Mouse (Mus musculus) right cerebral cortex, postnatal 4 days (tissue): ENCODE data around the gene Sptb.
A peak's percentile ranks its signal among the peaks of the same experiment; 100 is the strongest.

ENCODE experiments used
- DNase-seq: peaks from one replicate; pipeline ENCODE4 v3.0.0-alpha.2; 2022

The Sptb gene

DNA sequence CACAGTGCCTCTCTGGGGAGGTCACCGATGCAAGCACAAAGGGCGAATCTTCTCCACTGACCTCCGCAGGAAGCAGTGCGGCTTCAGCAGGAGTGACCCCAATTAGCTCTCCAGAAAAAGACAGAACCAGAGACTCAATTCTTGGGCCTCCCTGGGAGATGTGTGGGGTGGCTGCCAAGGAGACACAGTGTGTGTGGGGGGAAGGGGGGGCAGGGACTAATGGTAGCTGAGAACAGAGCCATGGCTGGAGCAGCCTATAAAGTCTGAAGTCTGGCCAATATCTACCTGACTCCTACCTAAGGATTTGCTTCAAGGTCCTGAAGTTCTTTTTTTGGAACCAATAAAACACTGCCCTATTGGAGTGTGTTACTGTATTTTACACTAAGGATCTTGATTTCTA, 105.8 kb downstream of the Sptb start:
- DNase-seq: no peak

DNA sequence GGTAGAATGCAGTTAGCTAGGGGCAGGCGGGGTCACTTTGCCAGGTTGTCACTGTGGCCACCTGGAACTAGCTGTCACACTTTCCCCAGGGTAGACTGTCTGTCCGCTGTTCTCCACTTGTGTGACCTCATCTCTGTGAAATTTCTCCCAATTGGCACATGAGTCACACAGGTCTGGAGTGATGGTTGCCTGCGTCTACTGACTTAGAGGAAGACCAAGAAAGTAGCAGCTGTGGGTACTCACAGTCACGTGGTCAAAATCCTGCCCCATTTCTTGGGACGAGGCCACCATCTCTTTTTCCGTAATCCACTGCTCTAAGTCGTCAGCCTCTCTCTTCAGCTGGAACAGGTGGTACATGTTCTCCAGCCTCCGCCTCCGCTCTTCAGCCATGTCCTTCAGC, 106.6 kb downstream of the Sptb start:
- DNase-seq: no peak

DNA sequence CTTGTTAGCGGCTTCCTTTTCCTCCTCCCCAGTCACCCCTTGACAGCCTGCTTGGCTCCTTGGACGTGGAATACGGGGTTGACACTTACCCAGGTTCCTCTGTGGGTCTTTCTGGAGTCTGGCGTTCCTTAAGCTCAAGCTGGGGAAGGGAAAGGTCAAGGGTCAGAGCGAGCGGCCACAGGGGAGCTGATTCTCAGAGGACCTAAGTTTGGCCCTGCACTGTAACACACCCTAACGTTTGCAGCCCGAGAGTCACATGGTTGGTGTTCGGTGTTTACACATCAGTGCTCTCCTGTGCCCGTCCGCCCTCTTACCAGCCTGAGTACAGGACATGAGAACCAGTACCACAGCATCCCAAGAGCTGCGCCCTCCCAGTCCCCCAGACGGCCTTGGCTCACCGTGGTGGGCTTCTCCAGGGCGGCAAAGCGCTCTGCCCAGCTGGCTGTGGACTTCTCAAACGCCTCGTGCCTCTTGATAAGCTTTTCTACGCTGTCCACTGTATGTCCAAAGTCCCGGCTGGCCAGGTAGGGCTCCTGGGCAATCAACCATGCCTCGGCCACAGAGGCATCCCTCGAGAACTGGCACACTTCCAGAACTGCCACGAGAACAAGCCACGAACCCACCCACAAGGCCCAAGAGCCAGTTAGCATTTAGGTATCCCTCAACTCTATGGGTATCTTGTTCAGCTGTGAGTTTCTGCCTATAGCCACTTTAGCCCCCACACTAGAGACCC, 112.0 kb downstream of the Sptb start:
- DNase-seq: no peak

DNA sequence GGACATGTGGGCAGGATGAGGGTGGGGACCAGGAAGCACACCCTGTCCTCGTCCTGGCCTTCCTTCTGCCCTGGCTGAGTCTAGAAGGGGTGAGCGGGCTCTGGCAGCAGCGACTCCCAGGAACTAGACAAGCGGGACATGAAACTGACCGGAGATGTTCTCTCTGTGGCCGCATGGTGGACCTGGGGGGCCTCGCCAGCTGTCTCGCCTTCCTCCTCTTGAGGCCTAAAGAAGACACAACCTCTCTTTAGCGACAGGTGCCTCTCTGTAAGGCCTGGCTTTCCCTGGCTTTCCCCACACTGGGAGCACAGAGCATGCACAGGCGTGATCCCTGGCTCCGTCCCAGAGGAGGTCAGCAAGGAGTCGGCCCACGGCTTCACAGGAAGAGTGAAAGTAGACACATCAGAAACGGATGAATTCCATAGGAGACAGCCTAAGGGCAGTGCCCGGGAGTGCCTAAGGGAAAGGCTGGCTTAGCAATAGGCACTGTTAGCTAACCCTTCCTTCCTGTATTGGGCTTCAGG, 112.7 kb downstream of the Sptb start:
- DNase-seq: no peak

DNA sequence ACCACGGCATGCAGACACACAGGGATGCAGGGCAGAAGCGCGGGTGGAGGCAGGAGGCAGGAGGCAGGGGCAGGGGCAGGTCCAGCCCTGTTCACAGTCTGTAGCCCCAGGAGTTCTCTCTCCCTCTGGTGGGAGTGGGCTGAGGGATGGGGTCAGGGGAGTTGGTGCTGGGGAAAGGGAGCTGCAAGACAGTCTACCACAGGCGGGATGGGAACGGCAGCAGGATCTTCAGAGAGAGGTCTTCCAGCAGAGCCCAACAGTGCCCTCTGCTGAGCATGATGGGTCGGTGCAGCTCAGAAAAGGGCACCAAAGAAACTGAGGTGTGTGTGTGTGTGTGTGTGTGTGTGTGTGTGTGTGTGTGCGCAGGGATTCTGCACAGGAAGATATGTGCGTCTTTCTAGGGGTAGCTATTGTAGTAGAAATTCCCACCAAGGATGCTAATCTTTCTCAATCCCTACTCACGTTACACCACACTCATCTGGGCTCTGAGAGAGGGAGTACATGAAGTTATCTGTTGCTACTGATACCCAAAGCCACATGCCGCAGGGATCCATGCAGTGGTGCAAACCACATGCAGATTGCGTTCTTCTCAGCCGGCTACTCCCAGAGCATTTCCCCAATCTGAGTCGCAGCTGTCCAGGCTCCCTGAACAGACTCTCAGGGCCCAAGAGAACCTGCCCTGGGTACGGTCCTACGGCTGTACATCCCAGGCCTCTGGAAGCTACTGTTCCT, 113.9 kb downstream of the Sptb start:
- DNase-seq: peak; percentile 74

DNA sequence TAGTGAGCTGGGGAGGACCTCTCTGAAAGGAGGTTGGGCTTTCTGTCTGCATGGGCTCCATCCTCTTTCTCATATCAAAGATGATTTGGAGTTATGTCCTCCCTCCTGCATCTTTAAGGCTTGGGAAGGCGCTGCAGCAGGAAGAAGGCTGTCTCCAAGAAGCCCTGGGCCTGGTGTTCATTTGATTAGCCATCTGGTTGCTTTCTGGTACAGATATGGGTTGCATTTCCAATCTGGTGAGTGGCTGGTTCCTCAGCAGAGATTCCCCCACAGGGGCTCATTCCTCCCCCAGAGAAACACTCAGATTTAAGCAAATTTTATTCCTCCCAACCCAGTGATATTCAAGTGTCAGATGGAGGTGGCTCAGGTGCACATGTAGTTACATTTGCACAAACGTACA, 114.5 kb downstream of the Sptb start:
- DNase-seq: no peak

DNA sequence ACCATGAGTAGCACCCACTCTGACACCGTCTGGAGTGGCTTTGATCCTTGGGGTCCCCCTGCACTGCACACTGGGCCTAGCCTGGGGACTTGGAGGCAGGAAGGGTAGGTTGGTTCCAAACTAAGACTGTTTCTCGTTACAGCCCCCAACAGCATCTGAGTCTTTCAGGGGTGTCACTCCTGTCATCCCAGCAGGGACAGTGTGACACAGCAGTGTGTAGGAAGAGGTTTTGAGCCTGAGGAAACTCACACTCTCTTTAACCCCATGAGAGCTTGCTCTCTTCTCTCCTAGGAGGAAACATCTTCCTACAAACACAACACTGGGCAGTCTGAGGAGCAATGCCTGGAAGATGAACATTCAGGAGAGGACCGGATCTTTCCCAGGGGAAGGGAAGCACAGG, 115.8 kb downstream of the Sptb start:
- DNase-seq: no peak

DNA sequence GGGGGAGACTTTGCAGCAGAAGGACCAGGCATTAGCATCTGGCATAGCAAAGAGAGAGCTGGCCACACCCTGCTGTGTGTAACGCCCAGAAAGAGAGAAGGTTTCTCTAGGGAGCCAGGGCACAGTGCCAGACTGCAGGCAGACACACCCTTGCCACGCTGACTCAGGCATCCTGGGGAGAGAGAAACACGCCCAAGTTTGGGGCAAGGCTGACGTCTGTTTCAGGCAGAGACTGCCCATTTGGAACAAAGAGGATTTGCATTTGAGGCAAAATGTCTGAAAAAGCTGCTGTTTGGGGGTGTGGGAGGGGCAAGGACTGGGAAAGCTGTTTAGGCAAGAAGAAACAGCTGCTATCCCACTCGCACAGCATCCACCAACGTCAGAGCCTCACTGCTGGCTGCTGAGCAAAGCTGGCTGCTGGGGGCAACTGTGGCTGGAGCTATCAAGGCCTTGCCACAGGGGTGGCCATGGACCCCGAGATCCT, 116.5 kb downstream of the Sptb start:
- DNase-seq: peak; percentile 54

DNA sequence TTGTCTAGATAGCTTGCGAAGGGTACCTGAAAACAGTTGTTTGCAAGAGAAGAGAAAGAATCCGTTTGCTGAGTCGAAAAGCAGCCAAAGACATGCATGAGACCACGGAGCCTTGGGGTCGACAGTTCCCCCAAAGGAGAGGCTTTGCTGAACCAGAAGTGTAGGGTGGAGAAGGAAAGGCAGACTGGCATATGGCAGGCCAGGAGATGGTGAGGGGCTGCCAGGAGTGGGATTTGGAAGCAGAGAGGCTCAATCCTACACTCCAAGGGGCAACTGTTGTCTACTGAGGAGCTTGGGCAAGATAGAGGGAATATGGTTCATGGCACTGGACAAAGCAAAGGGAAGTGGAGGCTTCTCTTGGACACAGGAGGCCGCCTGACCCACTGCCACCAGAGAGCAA, 117.1 kb downstream of the Sptb start:
- DNase-seq: no peak

DNA sequence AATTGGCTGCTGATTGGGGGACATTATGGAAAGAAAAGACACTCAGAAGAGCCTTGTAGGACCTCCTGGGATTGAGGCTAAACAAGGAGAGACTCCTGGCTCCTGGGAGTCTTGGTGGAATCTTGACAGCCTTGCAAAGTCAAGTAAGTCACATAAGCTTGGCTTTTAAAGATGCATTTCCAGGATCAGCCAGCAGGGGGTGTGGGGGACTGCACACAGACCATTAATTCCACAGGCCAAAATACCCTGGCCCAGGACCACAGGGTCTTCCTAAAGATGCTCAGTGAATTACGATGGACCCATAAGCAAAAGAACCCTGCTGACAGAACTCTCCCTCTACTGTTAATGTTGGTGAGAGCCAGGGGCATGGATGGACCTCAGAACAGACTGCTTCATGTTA, 118.1 kb downstream of the Sptb start:
- peak; percentile 55 for DNase-seq

DNA sequence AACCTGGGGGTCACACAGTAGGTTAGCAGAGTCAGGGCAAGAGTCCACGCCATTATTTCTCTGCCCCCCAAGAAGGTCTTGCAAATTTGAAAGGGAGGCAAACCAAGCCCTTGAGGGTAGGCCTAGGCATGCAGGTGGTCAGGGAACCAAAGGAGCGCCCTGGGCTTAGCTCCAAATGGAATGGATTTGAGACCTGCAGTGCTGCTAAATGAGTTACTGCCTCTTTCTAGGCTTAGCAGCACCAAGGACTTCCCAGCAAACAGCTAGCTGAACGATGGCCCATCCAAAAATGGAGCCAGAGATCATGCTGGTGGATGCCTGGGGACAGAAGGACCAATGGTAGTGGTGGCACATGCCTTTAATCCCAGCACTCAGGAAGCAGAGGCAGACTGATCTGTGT, 119.3 kb downstream of the Sptb start:
- DNase-seq: no peak

DNA sequence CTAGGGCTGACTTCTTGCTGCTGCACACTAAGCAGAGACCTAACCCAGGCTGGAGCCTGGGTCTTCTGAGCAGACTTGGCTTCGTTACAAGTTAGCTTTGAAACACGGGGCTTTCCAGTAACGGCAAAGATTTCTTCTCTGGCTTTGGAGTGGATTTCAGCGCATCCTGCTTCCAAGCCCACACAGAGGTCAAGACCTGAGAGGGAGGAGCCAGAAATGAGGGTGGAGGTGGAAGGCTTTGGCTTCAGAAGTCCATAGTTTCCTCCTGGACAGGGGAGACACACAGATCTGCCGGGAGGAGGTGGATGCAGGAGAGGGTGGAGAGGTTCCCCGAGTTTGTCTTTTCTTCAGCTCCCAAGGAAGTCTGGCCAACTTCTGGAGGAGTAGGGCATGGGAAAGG, 120.8 kb downstream of the Sptb start:
- no peak for DNase-seq

DNA sequence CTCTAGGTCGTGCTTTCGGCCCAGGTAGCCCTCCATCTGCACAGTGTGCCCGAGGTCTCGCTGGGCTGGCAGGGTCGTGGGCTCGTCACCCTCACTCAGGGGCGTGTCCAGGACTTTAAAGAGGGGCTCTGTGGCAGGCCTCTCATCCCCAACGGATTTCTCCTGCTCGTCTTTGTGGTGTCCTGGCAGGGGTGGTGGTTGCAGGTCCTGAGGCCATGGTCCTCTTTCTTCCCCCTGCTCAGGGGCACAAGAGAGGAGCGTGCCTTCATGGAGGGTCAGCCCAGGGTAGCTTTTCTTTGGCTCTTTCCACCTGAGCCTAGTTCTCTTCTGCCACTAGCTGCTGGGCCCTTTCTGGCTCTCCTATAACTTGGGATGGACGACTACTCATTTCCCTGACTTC, 123.0 kb downstream of the Sptb start:
- DNase-seq: no peak

DNA sequence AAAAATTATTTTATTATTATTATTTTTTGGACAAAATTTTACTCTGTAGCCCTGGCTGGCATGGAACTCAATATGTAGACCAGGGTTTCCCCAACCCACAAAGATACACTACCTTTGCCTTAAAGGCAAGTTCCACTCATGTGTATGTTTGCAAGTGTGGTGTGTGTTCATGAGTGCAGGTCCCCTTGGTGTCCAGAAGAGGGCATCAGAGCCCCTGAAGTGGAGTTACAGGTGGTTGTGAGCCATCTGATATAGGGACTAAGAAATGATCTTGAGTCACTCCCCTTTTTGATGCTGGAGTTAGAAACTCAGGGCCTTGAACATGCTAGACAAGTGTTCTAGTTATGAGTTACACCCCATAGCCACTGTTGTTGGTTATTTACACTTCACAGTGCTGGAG, 125.3 kb downstream of the Sptb start:
- no peak for DNase-seq

DNA sequence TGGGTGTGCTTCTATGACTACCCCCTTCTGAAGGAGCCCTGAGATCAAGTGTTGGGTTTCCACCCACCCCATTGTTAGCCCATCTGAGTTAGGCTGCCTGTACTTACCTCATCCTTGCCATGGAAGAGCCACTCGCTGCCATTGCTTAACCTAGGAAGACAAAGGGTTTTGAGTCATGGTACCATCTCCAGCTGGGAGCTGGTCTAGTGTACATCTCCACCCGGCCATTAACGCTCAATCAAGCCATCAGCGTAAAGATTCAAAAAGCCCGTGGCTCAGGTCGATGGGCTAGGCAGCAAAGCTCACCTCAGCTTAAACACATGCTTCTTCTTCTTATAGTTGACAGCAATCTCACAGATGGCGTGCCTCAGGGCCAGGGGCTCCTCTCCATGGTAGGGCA, 126.9 kb downstream of the Sptb start:
- no peak for DNase-seq

DNA sequence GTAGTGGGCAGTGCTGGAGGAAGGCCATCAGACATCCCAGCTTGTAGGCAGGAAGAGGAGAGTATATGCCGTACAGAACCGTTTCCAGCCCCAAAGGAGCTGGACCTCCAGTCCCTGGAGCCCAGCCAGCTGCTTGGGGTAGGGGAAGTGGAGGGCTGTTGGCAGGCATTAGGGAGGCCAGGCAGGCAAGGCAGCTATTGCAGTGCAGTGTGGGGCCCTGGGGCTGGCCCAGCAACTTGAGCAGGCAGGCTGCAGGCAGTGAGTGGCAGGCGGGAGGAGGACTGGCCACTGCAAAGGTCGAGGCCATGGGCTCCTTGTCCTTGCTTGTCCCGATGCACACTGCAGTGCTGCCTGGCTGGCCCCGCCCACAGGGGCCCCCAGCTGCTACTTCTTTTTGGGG, 127.5 kb downstream of the Sptb start:
- DNase-seq: peak; percentile 64

DNA sequence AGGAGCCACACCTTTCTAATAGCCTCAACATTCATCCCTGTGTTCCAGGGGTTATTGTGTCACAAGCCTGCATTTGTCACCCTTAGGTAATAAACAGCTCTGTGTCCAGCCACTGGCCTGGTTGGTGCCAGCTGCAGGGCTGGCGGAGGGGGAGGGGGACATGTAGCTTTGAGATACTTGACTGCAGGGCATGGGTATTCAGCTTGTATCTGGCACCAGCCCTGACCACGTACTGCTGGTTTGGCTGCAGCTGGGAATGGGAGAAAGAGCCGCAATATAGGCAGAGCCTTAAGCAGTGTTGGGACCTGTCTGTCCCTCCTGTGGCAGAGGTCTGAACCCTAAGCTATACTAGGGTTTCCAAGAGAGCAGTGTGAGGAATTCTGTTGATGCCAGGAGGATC, 128.2 kb downstream of the Sptb start:
- DNase-seq: no peak

DNA sequence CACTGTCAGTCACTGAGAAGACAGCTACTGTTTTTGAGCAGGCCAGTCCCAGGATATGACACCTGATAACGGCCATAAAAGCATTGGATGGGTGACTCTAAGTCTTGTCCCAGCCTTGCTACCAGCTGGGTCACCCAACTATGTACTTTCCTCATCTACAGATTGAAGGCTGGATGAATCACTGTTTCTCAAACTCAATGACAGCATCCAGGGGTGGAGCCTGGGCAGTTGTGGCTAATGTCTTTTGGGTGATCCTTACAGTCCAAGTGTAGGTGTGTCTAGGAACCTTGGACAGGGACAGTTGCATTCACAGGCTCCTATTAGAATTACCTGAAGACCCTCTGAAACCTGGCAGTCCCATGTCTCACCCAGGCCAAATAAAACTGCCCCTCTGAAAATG, 130.5 kb downstream of the Sptb start:
- no peak for DNase-seq

DNA sequence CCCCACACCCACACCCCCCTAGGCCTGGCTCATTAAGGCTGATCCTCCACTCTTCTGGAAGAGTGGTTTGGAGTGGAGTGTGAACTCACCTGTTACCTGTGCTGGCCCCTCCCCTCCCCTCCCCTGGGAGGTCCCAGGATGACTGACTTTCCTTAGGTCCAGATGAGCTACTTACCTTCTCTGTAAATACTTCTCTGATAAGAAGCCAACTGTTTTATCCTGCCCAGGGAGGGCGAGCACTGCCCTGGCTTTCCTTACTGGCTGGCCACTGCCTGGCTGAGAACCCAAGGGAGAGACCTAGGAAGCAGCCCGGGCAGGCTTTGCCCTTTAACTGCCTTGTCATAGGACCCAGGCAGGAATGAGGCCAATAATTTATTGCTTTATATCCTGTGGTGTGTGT, 131.9 kb downstream of the Sptb start:
- DNase-seq: no peak

DNA sequence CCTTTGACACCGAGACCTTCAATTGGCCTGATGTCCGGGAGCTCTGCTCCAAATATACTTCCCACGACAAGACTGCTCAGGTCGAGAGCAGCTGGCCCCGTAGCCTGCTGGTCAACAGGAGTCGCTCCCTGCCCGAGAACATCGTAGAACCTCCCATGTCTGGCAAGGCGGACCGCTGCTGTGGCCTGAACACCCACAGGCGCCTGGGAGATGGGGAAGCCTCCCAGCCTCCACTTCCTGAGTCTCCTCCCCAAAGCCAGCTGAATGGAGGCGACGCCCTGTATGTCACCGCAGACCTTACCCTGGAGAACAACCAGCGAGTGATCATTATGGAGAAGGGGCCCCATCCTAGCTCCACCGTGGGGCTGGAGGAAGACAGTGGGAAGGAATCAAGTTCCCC, 132.5 kb downstream of the Sptb start:
- no peak for DNase-seq

DNA sequence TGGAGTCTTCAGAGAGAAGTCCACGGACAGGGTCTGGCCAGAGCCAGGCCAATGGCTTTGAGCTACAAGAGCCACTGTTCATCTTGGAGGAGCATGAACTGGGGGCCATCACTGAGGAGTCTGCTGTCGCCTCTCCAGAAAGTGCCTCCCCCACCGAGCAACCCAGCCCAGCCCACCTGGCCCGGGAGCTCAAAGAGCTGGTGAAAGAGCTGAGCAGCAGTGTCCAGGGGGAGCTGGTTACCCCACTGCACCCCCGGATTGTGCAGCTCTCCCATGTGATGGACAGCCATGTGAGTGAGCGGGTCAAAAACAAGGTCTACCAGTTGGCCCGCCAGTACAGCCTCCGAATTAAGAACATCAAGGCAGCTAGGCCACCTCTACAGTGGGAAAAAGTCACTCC, 133.5 kb downstream of the Sptb start:
- DNase-seq: no peak

DNA sequence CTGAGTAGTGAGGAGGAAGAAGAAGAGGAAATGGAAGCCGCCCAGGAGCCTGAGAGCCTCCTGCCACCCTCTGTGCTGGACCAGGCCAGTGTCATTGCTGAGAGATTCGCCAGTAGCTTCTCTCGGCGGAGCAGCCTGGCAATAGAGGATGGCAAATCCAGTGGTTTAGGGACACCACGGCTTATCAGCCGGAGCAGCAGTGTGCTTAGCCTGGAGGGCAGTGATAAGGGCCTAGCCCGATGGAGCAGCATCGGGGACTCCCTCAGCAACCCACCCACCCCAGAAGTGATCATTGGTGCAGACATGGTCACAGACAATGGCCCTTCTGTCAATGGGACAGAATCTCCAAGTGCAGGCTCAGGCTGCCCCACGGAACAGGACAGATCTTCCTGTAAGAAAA, 134.3 kb downstream of the Sptb start:
- no peak for DNase-seq

DNA sequence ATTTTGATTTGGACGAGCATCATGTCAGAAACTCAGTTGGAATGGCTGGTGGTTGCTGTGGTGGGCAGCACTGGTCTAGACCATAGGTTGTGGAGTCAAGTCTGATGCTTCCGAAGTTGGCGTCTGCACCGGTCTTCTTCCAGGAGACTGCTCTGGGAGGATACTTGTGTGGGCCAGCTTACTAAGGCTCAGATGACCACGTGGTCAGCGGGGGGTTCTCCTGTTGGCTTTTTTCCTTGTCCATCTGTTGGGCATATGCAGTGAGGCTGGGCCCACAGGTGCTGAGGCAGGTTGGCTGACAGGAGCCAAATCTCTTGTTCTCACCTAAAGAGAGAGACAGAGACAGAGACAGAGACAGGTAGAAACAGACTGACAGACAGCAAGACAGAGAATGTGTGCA, 135.5 kb downstream of the Sptb start:
- DNase-seq: no peak

DNA sequence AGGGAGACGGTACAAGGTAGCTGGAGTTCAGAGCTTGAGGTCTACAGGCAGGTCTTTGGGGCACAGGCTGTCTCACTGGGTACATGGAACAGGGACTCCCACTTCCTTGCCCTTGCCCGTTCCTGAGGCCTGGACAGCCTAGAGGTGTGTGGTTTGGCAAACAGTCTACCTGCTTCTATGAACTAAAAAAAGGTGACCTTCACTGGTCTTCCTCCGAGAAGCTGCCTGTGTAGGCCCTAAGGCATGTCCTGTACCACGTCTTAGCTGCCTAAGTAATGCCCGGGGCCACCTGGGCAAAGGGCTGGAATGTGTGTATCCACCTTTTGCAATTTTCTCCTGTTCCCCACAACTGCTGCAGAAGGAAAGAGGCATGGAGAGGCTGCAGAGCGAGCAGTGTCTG, 137.0 kb downstream of the Sptb start:
- DNase-seq: no peak
